ENCODE assay signal across 44 mouse cellular contexts in genomic region chr9:62269161-62269560, GRCm38 (mm10). TPM values are rescaled to one million over a fixed set of nuclear protein-coding genes. Genes with fewer than 3 reads are reported as not detected.
"Had no signal": no experiment of that assay in that cellular context is flagged by ENCODE, and none has a peak within 500 bp of the region (broad histone marks: within the 10 kb centered on the region; RNA-seq: fewer than 3 reads in every experiment).

No protein-coding gene starts in this region.

- H3K36me3 ChIP-seq: heart, embryonic 10.5 days; heart, embryonic 12.5 days; heart, embryonic 13.5 days; heart, embryonic 15.5 days; hindbrain, embryonic 10.5 days; hindbrain, embryonic 12.5 days; hindbrain, embryonic 13.5 days; hindbrain, embryonic 15.5 days; intestine, embryonic 15.5 days; kidney, embryonic 15.5 days had no signal

- ATAC-seq: hindbrain, embryonic 16.5 days; hindbrain, postnatal 0 days; inflammation-experienced regulatory T-cells, adult 6 months; intestine, embryonic 15.5 days; intestine, embryonic 16.5 days; intestine, postnatal 0 days had no signal

- H3K27ac ChIP-seq: heart, embryonic 10.5 days; heart, embryonic 13.5 days; heart, embryonic 15.5 days; hindbrain, embryonic 10.5 days; hindbrain, embryonic 12.5 days; hindbrain, embryonic 13.5 days; hindbrain, embryonic 14.5 days; hindbrain, embryonic 15.5 days; hindbrain, postnatal 0 days; intestine, embryonic 15.5 days; kidney, embryonic 15.5 days; kidney, postnatal 0 days; layer of hippocampus, adult 2 months; left cerebral cortex, adult 2 months had no signal

- DNase-seq: heart, postnatal 10 days; heart, postnatal 36 days; heart, postnatal 4 days; kidney, adult 11 months; kidney, adult 18-20 months; kidney, adult 8-10 months; kidney, postnatal 10 days; kidney, postnatal 14 days; kidney, postnatal 25 days; kidney, postnatal 4 days; layer of hippocampus, adult 9-11 months; layer of hippocampus, postnatal 36 days had no signal

- H3K4me1 ChIP-seq: heart, embryonic 15.5 days; hindbrain, embryonic 13.5 days; hindbrain, embryonic 15.5 days had no signal

- H3K4me3 ChIP-seq: heart, embryonic 10.5 days; heart, embryonic 12.5 days; heart, embryonic 13.5 days; heart, embryonic 15.5 days; hindbrain, embryonic 10.5 days; hindbrain, embryonic 12.5 days; hindbrain, embryonic 13.5 days; hindbrain, embryonic 15.5 days; intestine, embryonic 15.5 days; kidney, embryonic 15.5 days; layer of hippocampus, adult 2 months; left cerebral cortex, adult 2 months had no signal

- H3K27me3 ChIP-seq: heart, embryonic 12.5 days; heart, embryonic 13.5 days; heart, embryonic 15.5 days; hindbrain, embryonic 12.5 days; hindbrain, embryonic 13.5 days; hindbrain, embryonic 15.5 days; intestine, embryonic 15.5 days; kidney, embryonic 15.5 days had no signal

RNA-seq across cellular contexts. Expression of gene Spesp1, which starts 12.8 kb away (rescaled TPM):
- total RNA-seq: heart, postnatal 10 days; heart, postnatal 25 days; heart, postnatal 36 days; heart, postnatal 4 days; hematopoietic stem cell, adult 5-6 weeks; hindbrain, postnatal 0 days; left cerebral cortex, adult 18-20 months had no signal
- polyA plus RNA-seq: heart, embryonic 10.5 days; heart, embryonic 11.5 days; heart, embryonic 12.5 days; heart, embryonic 13.5 days; heart, embryonic 14.5 days; heart, embryonic 15.5 days; heart, embryonic 16.5 days; heart, postnatal 0 days; hindbrain, embryonic 10.5 days; hindbrain, embryonic 11.5 days; hindbrain, embryonic 12.5 days; hindbrain, embryonic 13.5 days; hindbrain, embryonic 14.5 days; hindbrain, embryonic 15.5 days; hindbrain, embryonic 16.5 days; hindbrain, postnatal 0 days; inflammation-experienced regulatory T-cells, adult 6 months; intestine, embryonic 14.5 days; intestine, embryonic 15.5 days; intestine, embryonic 16.5 days; intestine, postnatal 0 days; kidney, adult 2 months; kidney, embryonic 14.5 days; kidney, embryonic 15.5 days; kidney, embryonic 16.5 days; kidney, postnatal 0 days; large intestine, adult 2 months had no signal
